Mouse (Mus musculus) kidney, adult 2 months (tissue): ENCODE data around the gene Hs1bp3.

Experiments used
- CTCF ChIP-seq: fragments of 200-500 bp; conservative IDR thresholded peaks from 2 replicates; pipeline ENCODE4 v1.5.1; 2011; ENCODE audit warnings: low read depth, mild to moderate bottlenecking, control low read depth, low read length, moderate library complexity, mixed read lengths; ENCODE audit not compliant: insufficient read depth, insufficient read length
- POLR2A ChIP-seq: fragments of 200-500 bp; IDR thresholded peaks from one replicate; pipeline ENCODE4 v1.6.1; 2011; ENCODE audit warnings: low read depth, low read length, control low read depth

DNA sequence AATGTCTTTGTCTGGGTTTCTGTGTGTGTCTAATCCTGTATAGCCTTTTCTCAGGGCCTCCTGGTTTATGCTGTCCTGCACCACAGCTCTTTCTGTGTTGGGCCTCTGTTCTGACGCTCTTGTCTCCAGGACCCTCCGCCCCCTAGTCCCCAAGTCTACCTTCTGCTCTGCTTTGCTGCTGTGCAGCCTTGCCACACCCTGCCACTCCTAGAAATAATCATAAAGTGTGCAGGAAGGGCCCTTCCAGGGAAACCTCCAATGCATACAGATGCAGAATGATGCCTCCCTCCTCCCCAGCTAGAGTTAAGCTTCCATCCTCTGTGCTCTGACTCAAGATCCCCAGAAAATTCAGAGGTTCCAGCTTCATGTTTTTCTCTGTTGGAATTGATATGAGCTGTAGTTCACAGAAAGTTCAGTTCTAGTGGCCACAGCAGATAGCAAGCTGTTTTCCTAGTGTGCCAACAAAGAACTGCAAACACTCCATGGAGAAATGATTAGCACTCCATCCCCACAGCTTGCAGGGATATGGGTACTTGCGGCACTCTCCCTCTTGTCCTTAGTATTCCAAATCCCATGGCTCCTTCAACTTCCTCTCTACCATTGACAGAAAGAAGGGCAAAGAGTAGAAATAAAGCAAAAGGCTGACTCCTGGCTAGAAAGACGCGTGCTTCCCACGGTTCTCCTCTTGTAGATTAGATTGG is 39.6 kb upstream of the Hs1bp3 start:
- TF ChIP-seq CTCF (no peak), POLR2A (no peak)
